Mouse (Mus musculus) spleen, adult 2 months (tissue): Measurements from ENCODE around the gene Nupl1. TPM values are rescaled to one million over a fixed set of nuclear protein-coding genes. Genes with fewer than 3 reads are reported as not detected.

ENCODE experiments used
- DNase-seq, 2 experiments: peaks; one replicate each; pipeline versions ENCODE4 v3.0.0 to v3.0.0-alpha.2; 2012 to 2021; ENCODE audit warnings: low spot score in 2 of 2, low read depth in 1 of 2
- H3K27ac ChIP-seq: fragments of 200-500 bp; 2 replicates; pipeline ENCODE4 v1.5.1; 2012; ENCODE audit warnings: low read length, inconsistent platforms; ENCODE audit not compliant: insufficient read depth
- H3K27me3 ChIP-seq: fragments of 200-500 bp; 2 replicates; pipeline ENCODE4 v1.6.1; 2012; ENCODE audit warnings: mild to moderate bottlenecking, moderate library complexity, low read length, inconsistent platforms; ENCODE audit not compliant: control insufficient read depth, insufficient read depth
- H3K36me3 ChIP-seq: fragments of 200-500 bp; 2 replicates; pipeline ENCODE4 v1.6.1; 2012; ENCODE audit warnings: mild to moderate bottlenecking, low read length, inconsistent platforms; ENCODE audit not compliant: control insufficient read depth, insufficient read depth
- H3K4me1 ChIP-seq: fragments of 200-500 bp; 2 replicates; pipeline ENCODE4 v1.6.1; 2011; ENCODE audit warnings: inconsistent platforms; ENCODE audit not compliant: control insufficient read depth, insufficient read depth, insufficient read length
- H3K4me3 ChIP-seq: fragments of 200-500 bp; 2 replicates; pipeline ENCODE4 v1.5.1; 2011; ENCODE audit warnings: mild to moderate bottlenecking, inconsistent platforms; ENCODE audit not compliant: insufficient read depth, insufficient read length; ENCODE audit errors: extremely low read depth
- CTCF ChIP-seq: fragments of 200-500 bp; IDR thresholded peaks from 2 replicates; pipeline ENCODE4 v1.5.1; 2011; ENCODE audit warnings: mild to moderate bottlenecking, inconsistent platforms; ENCODE audit not compliant: insufficient read depth, insufficient read length, insufficient replicate concordance; ENCODE audit errors: extremely low read depth
- POLR2A ChIP-seq: fragments of 200-500 bp; IDR thresholded peaks from 2 replicates; pipeline ENCODE4 v1.6.1; 2011; ENCODE audit warnings: low read depth, low read length, inconsistent platforms
- WGBS: fragments of 180-500 bp; shearing (Covaris S2); methylation state at CpG from one replicate; pipeline ENCODE4 v1.1.7; 2018; 5-methylcytosine and 5-hydroxymethylcytosine counted together
- polyA plus RNA-seq: library from polyadenylated mRNA; depleted of rRNA; stranded (reverse); fragments of >200 nt; gene quantifications from 2 replicates; pipeline ENCODE4 v1.2.3, GENCODE M21; 2012

Nupl1 gene
- polyA plus RNA-seq, 1 experiment = not detected

DNA sequence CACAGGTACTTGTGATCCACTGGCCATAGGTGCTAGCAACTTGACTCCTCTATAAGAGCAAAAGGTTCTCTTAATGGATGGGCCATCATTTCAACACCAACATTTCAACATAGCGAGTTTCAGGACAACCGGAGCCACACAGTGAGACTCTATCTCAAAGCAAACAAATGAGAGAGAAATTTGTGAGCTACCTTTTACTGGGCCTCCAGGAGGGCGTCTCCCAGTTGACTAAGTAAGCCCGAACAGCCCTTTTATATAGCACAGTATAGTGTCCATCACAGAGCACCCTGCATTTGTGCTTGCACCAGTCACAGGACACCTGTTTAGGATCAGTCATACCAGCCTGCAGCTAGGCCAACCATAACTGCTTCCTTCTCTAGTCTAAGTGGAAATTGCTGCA is 5.9 kb upstream of the Nupl1 start:
- DNase-seq = no peak
- H3K36me3 ChIP-seq = no peaks in the 10 kb centered on the region
- H3K27ac ChIP-seq = no peak overlapping the region
- H3K4me1 ChIP-seq = peaks cover 4% of the 10 kb centered on the region
- TF ChIP-seq CTCF (no peak), POLR2A (no peak)
- no peak overlapping the region for H3K4me3 ChIP-seq
- WGBS = 96% methylated on average over 4 of the region's 4 CpGs
- no peaks in the 10 kb centered on the region for H3K27me3 ChIP-seq

DNA sequence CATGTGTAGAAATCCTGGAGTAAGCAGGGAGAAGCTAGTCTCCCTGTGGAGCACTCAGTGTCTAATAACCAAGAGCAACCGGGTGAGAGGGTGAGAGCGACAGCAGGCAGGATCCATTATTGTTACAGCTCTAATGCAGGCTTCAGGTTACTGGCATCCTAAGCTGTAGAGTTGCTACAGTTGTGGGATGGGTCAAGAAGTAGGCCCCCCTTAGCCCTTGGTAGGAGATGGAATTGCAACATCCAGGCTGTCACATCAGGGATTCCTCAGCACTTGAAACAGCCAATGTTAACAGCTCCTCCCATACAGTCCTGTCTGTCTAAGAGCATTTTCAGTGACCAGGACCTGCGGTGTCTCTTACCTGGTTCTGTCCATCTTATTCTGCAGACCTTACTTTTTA is 5.1 kb upstream of the Nupl1 start:
- Histone ChIP-seq H3K27ac (no peak overlapping the region), H3K4me3 (no peak overlapping the region), H3K36me3 (no peaks in the 10 kb centered on the region), H3K4me1 (peaks cover 4% of the 10 kb centered on the region), H3K27me3 (no peaks in the 10 kb centered on the region)
- DNase-seq = no peak
- 85% methylated on average over 3 of the region's 3 CpGs for WGBS
- TF ChIP-seq CTCF (no peak), POLR2A (no peak)

DNA sequence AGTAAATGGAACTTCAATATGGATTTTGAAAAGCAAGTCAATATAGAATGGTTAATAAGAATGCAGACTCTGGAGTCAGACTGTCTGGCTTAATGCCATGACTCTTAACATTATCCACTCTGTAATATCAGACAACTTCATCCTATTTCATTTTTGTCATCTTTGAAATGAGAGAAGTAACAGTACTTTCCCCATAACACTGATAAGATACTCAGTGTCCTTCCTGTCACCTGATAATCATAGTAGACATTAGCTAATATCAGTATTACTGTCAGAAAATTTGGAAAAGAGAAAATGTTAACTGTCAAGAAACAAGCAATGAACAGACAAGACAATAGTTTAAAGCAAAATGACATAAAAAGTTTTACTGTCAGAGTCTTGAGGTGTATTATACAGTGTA is 3.5 kb upstream of the Nupl1 start:
- no peak overlapping the region for H3K4me3 ChIP-seq
- no peaks in the 10 kb centered on the region for H3K27me3 ChIP-seq
- H3K27ac ChIP-seq = no peak overlapping the region
- no peaks in the 10 kb centered on the region for H3K36me3 ChIP-seq
- no peak for TF ChIP-seq CTCF
- TF ChIP-seq POLR2A = no peak
- peaks cover 5% of the 10 kb centered on the region for H3K4me1 ChIP-seq
- no peak for DNase-seq

DNA sequence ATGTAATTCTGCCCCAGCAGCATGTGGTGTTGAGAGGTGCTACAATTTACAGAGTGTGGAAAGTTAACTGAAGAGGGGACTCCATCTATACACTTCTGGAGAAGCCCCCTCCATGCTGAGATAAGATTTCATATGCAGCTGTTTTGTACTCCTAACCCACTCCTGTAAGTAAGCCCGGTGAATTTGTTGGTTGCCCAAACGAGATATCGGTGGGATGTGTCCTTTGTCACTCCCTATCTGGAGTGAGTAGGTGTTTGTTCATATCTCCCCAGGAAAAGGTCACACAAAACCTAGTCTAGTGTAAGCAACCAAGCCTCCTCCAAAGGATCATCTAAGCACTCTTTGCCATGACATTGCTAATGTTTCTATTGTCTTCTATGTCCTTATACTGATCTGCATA is 2.2 kb upstream of the Nupl1 start:
- Histone ChIP-seq H3K4me1 (peaks cover 10% of the 10 kb centered on the region), H3K27me3 (no peaks in the 10 kb centered on the region), H3K36me3 (no peaks in the 10 kb centered on the region), H3K27ac (no peak overlapping the region), H3K4me3 (no peak overlapping the region)
- DNase-seq = no peak
- TF ChIP-seq POLR2A (no peak), CTCF (no peak)
- WGBS = 87% methylated on average over 3 of the region's 3 CpGs

DNA sequence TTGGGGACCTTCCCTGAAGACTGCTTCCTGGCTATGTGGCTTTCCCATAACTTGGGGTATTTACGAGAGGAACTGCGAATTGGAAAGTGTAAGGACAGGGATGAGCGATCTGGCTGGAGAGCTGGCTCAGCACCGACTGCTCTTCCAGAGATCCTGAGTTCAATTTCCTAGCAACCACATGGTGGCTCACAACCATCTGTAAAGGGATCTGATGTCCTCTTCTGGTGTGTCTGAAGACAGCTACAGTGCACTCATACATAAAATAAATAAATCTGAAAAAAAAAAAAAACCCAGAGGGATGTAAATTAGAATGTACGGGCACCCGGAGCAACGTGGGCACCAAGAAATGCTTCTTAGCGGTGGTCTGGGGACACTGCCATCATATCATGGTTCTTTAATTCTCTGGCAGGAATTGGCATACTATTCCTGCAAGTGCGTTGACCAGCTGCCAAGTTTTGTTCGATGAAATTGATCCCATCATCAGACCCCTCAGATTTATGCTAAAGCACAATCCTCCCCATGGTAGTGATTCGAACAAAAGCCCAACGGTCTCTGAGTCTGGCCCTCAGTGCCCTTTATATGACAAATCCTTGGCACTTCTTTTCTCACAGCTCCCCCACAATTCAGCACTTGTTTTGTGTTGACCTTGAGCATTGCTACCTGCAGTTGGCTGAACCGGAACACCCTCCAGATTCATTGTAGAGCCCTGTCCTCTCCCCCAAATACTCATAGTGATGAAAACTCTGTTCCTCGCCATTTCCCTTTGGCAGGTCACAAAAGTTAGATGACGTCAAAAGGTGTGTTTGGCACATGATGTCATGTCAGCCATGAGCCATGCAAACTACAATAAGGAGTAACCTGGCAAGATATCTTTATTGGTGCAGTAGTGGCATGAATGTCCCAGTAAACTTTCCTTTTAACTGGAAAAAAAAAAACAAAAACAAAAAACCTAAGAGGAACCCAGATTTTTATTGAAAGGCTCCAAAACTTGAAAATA is 1.1 kb upstream of the Nupl1 start:
- H3K27me3 ChIP-seq = no peaks in the 10 kb centered on the region
- H3K4me1 ChIP-seq = peaks cover 10% of the 10 kb centered on the region
- TF ChIP-seq POLR2A (no peak), CTCF (no peak)
- H3K4me3 ChIP-seq = peak overlapping the region; percentile 76
- H3K36me3 ChIP-seq = no peaks in the 10 kb centered on the region
- H3K27ac ChIP-seq = peak overlapping the region; percentile 90
- no peak for DNase-seq
- 27% methylated on average over 15 of the region's 15 CpGs for WGBS

DNA sequence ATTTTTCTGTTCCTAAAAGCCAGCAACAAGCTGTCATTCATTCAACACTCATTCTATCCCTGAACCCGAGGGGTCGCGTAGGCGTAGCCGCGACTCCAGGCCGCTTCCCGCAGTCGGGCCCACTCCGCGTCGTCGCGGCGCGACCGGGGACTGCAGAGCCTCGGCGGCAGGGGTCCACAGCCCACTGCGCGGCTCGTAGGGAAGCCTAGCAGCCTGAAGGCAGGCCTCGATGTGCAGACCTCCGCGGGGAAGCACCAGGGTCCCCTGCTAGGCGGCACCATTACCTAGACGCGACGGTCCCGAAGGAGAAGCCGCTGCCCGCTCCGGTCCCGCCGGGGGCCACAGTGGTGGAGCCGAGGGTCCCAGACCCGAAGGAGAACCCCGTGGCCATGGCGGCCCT is 352 bp downstream of the Nupl1 start:
- Histone ChIP-seq H3K4me3 (peak overlapping the region; percentile 73), H3K27ac (peak overlapping the region; percentile 78), H3K4me1 (peaks cover 10% of the 10 kb centered on the region), H3K27me3 (no peaks in the 10 kb centered on the region), H3K36me3 (no peaks in the 10 kb centered on the region; the same call in 1 of the 2 replicates)
- TF ChIP-seq CTCF = no peak
- no peak for TF ChIP-seq POLR2A
- WGBS = under 1% methylated on average over 39 of the region's 39 CpGs
- DNase-seq = no peak

DNA sequence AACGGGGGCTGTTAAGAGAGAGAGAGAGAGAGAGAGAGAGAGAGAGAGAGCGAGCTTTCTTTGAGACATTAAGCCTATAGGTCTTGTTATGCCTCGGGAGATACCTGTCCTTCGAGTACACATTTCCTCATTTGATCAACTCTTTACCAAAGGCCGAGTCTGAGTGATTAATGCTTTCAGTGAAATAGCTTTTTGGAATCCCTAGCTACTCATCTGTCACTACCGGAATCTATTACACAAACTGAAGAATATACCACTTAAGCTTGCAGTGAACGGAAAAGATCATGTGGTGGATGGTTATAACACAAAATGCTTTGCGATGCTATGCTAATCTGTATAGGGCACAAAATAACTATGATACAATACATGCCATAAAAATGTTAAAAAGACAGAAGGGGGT is 865 bp downstream of the Nupl1 start:
- 4% methylated on average over 8 of the region's 8 CpGs for WGBS
- Histone ChIP-seq H3K4me3 (peak overlapping the region; percentile 25; the same call in 1 of the 2 replicates), H3K27me3 (no peaks in the 10 kb centered on the region), H3K27ac (no peak overlapping the region), H3K4me1 (peaks cover 10% of the 10 kb centered on the region), H3K36me3 (peaks cover 1% of the 10 kb centered on the region; the same call in 1 of the 2 replicates)
- TF ChIP-seq POLR2A (no peak), CTCF (no peak)
- DNase-seq = no peak
